Mouse (Mus musculus) activated CD4-positive, CD25-positive, alpha-beta regulatory T cell, adult 4 months (primary cell): ENCODE measurements around the gene C2cd4c. TPM values are rescaled to one million over a fixed set of nuclear protein-coding genes. Genes with fewer than 3 reads are reported as not detected.

Experiments used
- ATAC-seq: one replicate; pipeline ENCODE4 v1.8.0; 2017
- polyA plus RNA-seq, 2 experiments: library from polyadenylated mRNA; unstranded; fragments of 100-300 nt; shearing (Covaris generic); gene quantifications; one replicate each; pipeline ENCODE4 v1.2.1; 2017

The C2cd4c gene
- polyA plus RNA-seq, 2 experiments from 2014 or later: not detected

- ATAC-seq: no peak
Measured at GRCm38 (mm10) chr10:79612192-79613135, 1.4 kb downstream of the C2cd4c start.

GRCm38 (mm10) chr10:79611296-79611695, 2.5 kb downstream of the C2cd4c start:
- ATAC-seq: no peak

- no peak for ATAC-seq
Measured at GRCm38 (mm10) chr10:79609276-79609675, 4.5 kb downstream of the C2cd4c start.

GRCm38 (mm10) chr10:79607892-79608291, 5.9 kb downstream of the C2cd4c start:
- no peak for ATAC-seq

- no peak for ATAC-seq
Measured at GRCm38 (mm10) chr10:79606537-79606936, 7.3 kb downstream of the C2cd4c start.

GRCm38 (mm10) chr10:79597936-79598230, 15.9 kb downstream of the C2cd4c start:
- ATAC-seq: no peak

- ATAC-seq: no peak
Measured at GRCm38 (mm10) chr10:79597051-79597935, 16.5 kb downstream of the C2cd4c start.

GRCm38 (mm10) chr10:79595590-79595929, 18.3 kb downstream of the C2cd4c start:
- no peak for ATAC-seq

- peak; percentile 43 for ATAC-seq
Measured at GRCm38 (mm10) chr10:79594872-79595589, 18.8 kb downstream of the C2cd4c start.

- no peak for ATAC-seq
Measured at GRCm38 (mm10) chr10:79594111-79594510, 19.7 kb downstream of the C2cd4c start.

- ATAC-seq: no peak
Measured at GRCm38 (mm10) chr10:79590702-79591101, 23.1 kb downstream of the C2cd4c start.

- no peak for ATAC-seq
Measured at GRCm38 (mm10) chr10:79587752-79588126, 26.1 kb downstream of the C2cd4c start.

GRCm38 (mm10) chr10:79587061-79587751, 26.6 kb downstream of the C2cd4c start, which contains the start of gene Theg:
Gene Theg, minus strand, starts transcription at chr10:79587331.
- ATAC-seq: no peak

- no peak for ATAC-seq
Measured at GRCm38 (mm10) chr10:79586243-79586642, 27.6 kb downstream of the C2cd4c start.

GRCm38 (mm10) chr10:79585723-79586122, 28.1 kb downstream of the C2cd4c start:
- no peak for ATAC-seq

GRCm38 (mm10) chr10:79585136-79585535, 28.7 kb downstream of the C2cd4c start:
- no peak for ATAC-seq

- ATAC-seq: no peak
Measured at GRCm38 (mm10) chr10:79584426-79584825, 29.4 kb downstream of the C2cd4c start.

- ATAC-seq: no peak
Measured at GRCm38 (mm10) chr10:79584021-79584420, 29.8 kb downstream of the C2cd4c start.

GRCm38 (mm10) chr10:79581501-79581900, 32.3 kb downstream of the C2cd4c start:
- no peak for ATAC-seq

- ATAC-seq: no peak
Measured at GRCm38 (mm10) chr10:79580811-79581210, 33.0 kb downstream of the C2cd4c start.

GRCm38 (mm10) chr10:79580356-79580755, 33.5 kb downstream of the C2cd4c start:
- ATAC-seq: no peak

- no peak for ATAC-seq
Measured at GRCm38 (mm10) chr10:79579781-79580180, 34.0 kb downstream of the C2cd4c start.
